Mouse (Mus musculus) large intestine, adult 2 months (tissue): ENCODE measurements at regions not wholly inside any gene's neighbourhood (a gene's known extent, or its start where the extent isn't known, plus 50 kb on each side); places are given as distances from the start of the nearest gene placed in this dataset.

Experiments used
- DNase-seq: peaks from one replicate; pipeline ENCODE4 v3.0.0-alpha.2; 2012; ENCODE audit warnings: low read depth, low spot score
- WGBS: fragments of 180-500 bp; shearing (Covaris S2); methylation state at CpG from one replicate; pipeline ENCODE4 v1.1.7; 2018; 5-methylcytosine and 5-hydroxymethylcytosine counted together

GRCm38 (mm10) chr11:111155023-111155422 lies 89.1 kb downstream of the Kcnj2 start:
- no peak for DNase-seq
- WGBS: 78% methylated on average over 7 of the region's 7 CpGs

DNA sequence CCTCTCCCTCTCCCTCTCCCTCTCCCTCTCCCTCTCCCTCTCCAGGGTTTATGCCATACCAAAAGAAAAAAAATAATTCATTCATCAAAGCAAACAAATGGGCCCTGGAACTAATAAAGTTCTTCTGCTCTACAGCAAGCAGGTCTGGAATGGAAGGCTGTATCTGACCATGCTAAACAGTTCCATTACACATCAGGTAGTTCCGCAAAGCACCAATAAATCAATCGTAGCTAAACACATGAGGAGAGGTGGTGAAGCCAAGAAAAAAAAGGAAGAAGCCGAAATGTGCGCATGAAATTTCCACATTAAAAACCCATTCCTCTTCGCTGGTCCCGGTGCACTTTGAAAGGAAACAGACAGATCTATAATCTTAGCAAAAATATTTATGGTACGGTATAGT lies 89.8 kb downstream of the Kcnj2 start:
- 62% methylated on average over 7 of the region's 7 CpGs for WGBS
- no peak for DNase-seq

- WGBS: 55% methylated on average over 2 of the region's 2 CpGs
- DNase-seq: no peak
Measured at GRCm38 (mm10) chr11:111159299-111159698, 93.3 kb downstream of the Kcnj2 start.

DNA sequence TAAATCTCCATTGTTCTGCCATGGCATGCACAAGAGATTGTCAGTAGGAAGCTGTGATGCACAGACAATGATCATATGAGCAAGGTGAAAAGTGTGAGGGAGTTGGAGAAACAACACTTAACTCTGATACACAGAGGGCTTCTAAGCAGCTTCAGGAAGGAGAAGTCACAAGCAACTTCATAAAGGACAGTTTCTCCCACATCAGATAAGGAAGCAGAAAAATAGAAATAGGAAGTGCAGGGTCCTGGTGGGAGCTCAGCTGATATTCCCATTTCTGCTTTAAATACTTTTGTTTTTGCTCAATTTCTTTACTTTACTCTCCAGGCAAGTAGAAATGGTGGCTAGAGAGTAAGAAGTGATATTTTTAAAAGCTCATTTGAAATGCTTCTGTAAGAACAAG lies 98.9 kb downstream of the Kcnj2 start:
- DNase-seq: no peak

DNA sequence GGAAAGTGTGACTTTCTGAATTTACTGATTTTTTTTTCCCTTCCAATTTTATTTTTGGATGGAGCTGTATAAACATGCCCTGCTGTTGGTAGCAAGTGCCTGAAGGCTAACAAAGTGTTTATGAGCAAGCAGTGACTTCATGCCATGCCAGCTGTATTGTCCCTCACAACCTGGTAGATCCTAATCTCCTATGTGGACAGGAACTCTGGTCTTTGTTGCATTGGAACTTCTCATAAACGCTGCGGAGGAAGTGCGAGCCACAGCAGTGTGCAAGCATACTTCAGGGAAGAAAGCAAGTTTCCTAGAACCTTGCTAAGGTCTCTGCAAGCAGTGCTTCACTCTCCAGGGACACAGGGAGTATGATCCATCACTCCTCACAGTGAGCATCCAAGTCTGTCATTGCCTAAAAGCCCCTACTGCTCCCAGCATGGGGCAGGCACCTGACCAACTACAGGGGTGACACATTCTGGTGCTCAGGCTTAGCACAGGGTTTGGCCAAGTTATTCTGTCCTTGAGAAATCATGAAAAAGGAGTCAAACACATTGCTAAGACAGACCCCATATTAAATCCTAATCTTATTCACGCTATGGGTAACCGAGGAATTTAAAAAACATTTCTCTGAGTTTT lies 104.3 kb downstream of the Kcnj2 start:
- 76% methylated on average over 5 of the region's 5 CpGs for WGBS
- no peak for DNase-seq

- WGBS: 92% methylated on average over 4 of the region's 4 CpGs
- DNase-seq: no peak
Measured at GRCm38 (mm10) chr11:111173525-111173924, 107.6 kb downstream of the Kcnj2 start.

GRCm38 (mm10) chr11:111175566-111175965 lies 109.6 kb downstream of the Kcnj2 start:
- DNase-seq: no peak
- WGBS: 60% methylated on average over 3 of the region's 3 CpGs

GRCm38 (mm10) chr11:111177516-111177915 lies 111.6 kb downstream of the Kcnj2 start:
- WGBS: 76% methylated on average over 4 of the region's 4 CpGs

GRCm38 (mm10) chr11:111197422-111197821 lies 131.5 kb downstream of the Kcnj2 start:
- DNase-seq: no peak
- 75% methylated on average over 4 of the region's 4 CpGs for WGBS

More at GRCm38 (mm10) chr11:111177516-111177915, 111.6 kb downstream of the Kcnj2 start:
- DNase-seq: no peak

DNA sequence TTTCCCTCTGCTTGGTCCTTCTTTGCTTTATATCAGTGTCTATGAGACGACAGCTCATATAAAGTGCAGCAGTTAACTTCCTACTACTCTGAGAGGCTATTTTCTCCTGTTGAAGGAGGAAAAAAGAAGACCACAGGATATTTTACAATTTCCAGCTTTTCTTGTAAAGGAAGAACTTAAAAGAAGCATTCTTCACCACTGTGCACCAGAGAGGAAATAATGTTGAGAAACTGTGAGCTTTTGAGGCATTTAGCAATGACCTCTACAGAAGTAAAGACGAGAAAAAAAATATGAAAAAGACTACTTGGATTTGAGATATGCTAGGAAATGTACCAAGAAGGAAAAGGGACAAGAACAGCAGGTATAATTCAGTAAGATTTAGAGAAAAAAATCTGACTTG lies 134.5 kb downstream of the Kcnj2 start:
- no peak for DNase-seq
- WGBS: 41% methylated on average over 2 of the region's 2 CpGs

DNA sequence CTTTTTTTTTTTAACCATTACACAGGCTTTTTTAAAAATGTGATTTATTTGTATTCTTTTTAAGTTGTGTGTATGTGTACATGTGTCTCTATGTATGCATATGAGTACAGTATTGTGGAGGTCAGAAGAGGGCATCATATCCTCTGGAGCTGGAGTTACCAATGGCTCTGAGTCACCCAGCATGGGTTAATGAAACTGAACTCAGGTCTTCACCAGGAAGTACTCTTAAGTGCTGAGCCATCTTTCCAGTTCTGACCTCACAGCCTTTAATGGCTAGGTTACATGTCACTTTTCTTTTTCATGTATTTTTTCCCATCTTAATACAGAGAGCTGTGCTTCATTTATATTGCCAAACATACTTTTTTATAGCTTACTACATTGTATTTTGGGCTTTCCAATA lies 136.8 kb downstream of the Kcnj2 start:
- DNase-seq: no peak

DNA sequence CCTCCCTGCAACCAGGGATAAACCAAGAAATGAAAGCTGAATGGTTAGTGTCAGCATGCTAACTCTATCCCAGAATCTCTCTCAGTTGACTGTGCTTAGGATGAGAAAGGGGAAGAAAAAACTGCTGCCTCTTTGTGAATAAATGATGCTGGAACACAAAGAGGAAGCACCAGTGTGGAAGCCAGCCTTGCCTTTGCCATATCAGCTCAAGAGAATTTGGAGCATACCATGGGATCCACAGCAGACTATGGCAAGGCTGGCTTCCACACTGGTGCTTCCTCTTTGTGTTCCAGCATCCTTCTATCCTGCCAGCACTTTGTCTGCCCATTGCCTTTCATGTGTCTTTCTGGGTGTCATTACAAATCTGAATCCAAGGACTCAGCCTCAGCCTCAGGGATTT lies 144.6 kb downstream of the Kcnj2 start:
- no peak for DNase-seq

DNA sequence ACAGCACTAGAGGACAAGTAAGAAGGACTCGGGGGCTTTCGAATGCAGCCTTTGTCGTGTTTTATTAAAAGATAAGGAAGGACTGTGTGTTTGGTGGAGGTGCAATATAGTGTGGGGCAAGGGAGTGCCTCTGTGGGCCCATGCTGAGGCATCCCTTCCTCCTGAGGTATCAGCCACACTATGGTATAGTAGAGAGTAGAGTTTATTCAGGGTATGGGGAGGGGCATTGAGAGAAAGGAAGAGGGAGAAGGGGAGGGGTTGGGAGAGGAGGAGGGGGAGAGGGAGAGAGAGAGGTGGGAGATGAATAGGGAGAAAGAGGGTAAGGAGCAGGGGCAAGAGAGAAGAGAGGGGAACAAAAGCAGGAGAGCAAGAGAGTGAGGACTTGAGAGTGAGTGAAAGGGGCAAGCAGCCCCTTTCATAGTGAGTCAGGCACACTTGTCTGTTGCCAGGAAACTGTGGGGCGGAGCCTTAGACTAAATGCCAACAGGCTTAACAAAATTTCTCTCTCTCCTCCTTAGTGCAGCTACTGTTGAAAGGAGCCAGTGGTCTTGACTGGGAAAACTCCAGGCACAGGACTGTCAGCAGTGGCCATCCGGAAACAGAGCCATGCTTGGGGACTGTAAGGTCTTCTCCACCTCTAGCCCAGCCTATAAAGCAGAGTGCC lies 146.2 kb downstream of the Kcnj2 start:
- WGBS: 77% methylated on average over 5 of the region's 5 CpGs
- no peak for DNase-seq

DNA sequence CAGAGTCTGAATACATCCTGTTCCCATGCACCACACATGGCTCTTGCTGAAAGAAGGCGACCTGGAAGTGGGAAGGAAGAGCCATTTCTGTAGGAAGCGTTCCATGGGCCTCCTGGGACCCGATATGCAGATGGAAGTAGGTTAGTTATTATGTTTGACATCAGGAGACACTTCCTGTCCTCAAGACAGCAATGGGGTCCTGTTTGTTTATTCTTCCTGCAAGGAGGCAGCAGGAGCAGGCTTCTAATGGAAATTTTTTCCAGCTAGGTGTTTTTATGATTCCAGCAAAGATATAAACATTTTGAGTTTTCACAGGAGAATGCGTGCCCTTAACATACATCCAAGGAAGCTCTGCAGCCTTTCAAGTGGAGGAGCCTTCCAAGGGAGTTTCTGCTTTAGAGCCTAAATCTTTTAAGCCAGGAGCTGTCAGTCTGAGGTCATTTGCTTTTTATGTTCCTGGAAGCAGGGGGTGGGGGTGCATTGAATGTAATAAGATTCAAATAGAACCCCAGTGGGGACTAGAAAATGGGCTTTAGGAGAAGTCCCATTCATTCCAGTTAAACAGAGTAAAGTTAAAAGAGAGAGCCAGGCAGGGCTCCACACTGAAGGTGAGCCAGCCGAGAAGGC lies 146.9 kb downstream of the Kcnj2 start:
- WGBS: 39% methylated on average over 5 of the region's 5 CpGs
- no peak for DNase-seq

DNA sequence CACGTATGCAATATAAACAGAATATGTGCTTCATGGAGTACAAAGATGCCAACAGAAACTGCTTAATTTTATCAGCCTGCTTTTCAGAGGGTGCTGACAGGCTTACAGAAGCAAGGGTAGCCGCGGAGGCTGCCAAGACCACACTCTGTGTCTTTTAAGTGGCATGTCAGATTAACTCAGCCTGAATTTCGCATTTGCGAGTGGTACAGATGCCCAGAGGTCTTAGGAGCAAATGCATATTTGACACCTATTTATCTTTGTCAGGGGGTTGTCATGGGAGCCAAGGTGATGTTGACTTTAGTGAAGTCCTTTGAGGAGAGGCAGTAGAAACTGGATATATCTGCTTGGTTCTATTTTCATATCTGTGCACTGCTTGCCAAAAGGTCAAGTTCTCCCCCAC lies 149.0 kb downstream of the Kcnj2 start:
- 78% methylated on average over 5 of the region's 5 CpGs for WGBS
- DNase-seq: no peak

DNA sequence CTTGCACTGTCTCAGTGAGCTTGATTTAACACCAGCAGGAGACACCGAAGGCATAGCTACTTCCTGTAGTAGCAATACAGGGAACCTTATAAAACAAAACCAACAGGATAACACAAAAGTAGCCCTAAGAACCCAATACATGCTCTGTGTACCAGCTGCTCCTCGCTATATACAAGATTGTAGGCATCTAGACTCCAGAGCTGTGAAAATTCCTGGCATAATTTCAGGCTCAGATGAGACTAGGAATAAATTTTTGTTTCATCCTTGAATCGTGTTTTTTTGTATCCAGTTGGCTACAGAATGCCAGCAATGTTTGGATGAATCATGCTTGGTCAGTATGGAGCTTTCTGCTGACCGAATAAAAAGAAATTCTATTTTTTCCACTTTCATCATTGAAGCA lies 157.9 kb downstream of the Kcnj2 start:
- 77% methylated on average over 4 of the region's 4 CpGs for WGBS
- no peak for DNase-seq

GRCm38 (mm10) chr11:111227305-111227704 lies 161.3 kb downstream of the Kcnj2 start:
- no peak for DNase-seq
- 40% methylated on average over 1 of the region's 1 CpGs for WGBS

- WGBS: 100% methylated on average over 1 of the region's 1 CpGs
- DNase-seq: no peak
Measured at GRCm38 (mm10) chr11:111236741-111237140, 170.8 kb downstream of the Kcnj2 start.

GRCm38 (mm10) chr11:111239784-111240183 lies 173.8 kb downstream of the Kcnj2 start:
- 61% methylated on average over 3 of the region's 3 CpGs for WGBS
- DNase-seq: no peak

DNA sequence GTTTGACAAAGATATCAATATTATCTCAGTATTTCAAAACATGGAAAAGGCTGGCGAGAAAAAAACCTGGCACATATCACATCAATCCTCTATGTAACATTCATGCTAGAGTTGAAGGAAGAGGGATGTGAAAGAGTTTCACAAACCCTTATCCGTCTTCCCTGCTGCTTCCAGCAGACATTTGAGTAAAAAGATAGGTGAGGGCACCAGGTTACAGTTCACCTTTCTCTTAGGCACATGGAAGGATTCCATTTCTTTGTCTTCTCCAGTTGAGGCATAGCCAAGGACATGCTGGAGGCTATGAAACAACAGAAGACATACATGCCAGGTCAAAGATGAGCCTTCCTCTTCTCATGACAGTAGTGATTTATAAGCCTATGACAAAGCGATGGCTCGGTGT lies 186.3 kb downstream of the Kcnj2 start:
- 79% methylated on average over 4 of the region's 4 CpGs for WGBS
- DNase-seq: no peak

DNA sequence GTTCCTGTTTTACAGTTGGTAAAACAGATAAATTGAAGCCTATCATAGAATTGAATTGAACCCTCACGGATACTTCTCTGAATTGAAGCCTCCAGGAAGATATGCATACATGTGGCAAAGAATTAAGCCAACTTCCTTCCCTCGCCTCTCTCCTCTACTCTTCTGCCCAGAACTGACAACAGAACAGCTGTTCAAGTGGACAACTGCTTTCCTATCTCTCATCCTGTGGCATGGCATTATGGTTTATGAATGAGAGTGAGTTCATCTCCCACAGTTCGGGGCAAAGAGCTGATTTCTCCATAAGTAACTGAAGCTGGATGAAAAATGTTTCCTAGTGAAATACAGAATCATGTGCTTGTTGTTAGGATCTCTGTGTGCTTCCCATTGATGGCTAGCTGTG lies 190.6 kb downstream of the Kcnj2 start:
- 75% methylated on average over 3 of the region's 3 CpGs for WGBS
- DNase-seq: no peak
